Mouse (Mus musculus) small intestine, adult 2 months (tissue): ENCODE measurements at regions not wholly inside any gene's neighbourhood (a gene's known extent, or its start where the extent isn't known, plus 50 kb on each side); places are given as distances from the start of the nearest gene placed in this dataset.

Source experiments
- H3K27ac ChIP-seq: fragments of 200-500 bp; 2 replicates; pipeline ENCODE4 v1.5.1; 2012; ENCODE audit warnings: low read depth, low read length, control low read depth, inconsistent platforms; ENCODE audit not compliant: insufficient read depth
- H3K27me3 ChIP-seq: fragments of 200-500 bp; 2 replicates; pipeline ENCODE4 v1.6.1; 2012; ENCODE audit warnings: mild to moderate bottlenecking, moderate library complexity, low read length, inconsistent platforms; ENCODE audit not compliant: control insufficient read depth, insufficient read depth
- H3K36me3 ChIP-seq: fragments of 200-500 bp; 2 replicates; pipeline ENCODE4 v1.6.1; 2012; ENCODE audit warnings: mild to moderate bottlenecking, low read length, control low read depth, inconsistent platforms; ENCODE audit not compliant: control insufficient read depth, insufficient read depth
- H3K4me1 ChIP-seq: fragments of 200-500 bp; 2 replicates; pipeline ENCODE4 v1.6.1; 2012; ENCODE audit warnings: low read length, inconsistent platforms, mixed read lengths; ENCODE audit not compliant: control insufficient read depth, insufficient read depth, insufficient read length
- H3K4me3 ChIP-seq: fragments of 200-500 bp; 2 replicates; pipeline ENCODE4 v1.5.1; 2012; ENCODE audit warnings: low read depth, mild to moderate bottlenecking, control low read depth, inconsistent platforms, low read length, moderate library complexity
- CTCF ChIP-seq: fragments of 200-500 bp; IDR thresholded peaks from 2 replicates; pipeline ENCODE4 v1.5.1; 2012; ENCODE audit warnings: low read depth, mild to moderate bottlenecking, control low read depth, inconsistent platforms, low read length, moderate library complexity, mixed read lengths; ENCODE audit not compliant: insufficient replicate concordance, insufficient read length; ENCODE audit errors: extremely low read depth
- POLR2A ChIP-seq: fragments of 200-500 bp; IDR thresholded peaks from 2 replicates; pipeline ENCODE4 v1.6.1; 2012; ENCODE audit warnings: low read depth, mild to moderate bottlenecking, control low read depth, inconsistent platforms, low read length, moderate library complexity
- WGBS: fragments of 180-500 bp; shearing (Covaris S2); methylation state at CpG from one replicate; pipeline ENCODE4 v1.1.7; 2018; 5-methylcytosine and 5-hydroxymethylcytosine counted together

GRCm38 (mm10) chr16:9113801-9114200, 283.9 kb downstream of the 1810013L24Rik start:
- Histone ChIP-seq H3K27me3 (no peaks in the 10 kb centered on the region), H3K4me1 (no peaks in the 10 kb centered on the region), H3K4me3 (no peak overlapping the region), H3K36me3 (no peaks in the 10 kb centered on the region), H3K27ac (no peak overlapping the region)
- 89% methylated on average over 3 of the region's 3 CpGs for WGBS
- TF ChIP-seq CTCF (no peak), POLR2A (no peak)

GRCm38 (mm10) chr16:9115548-9115947, 285.6 kb downstream of the 1810013L24Rik start:
- TF ChIP-seq POLR2A (no peak), CTCF (no peak)
- WGBS: 45% methylated on average over 5 of the region's 5 CpGs
- H3K27me3 ChIP-seq: no peaks in the 10 kb centered on the region
- H3K4me3 ChIP-seq: no peak overlapping the region
- H3K4me1 ChIP-seq: no peaks in the 10 kb centered on the region
- H3K36me3 ChIP-seq: no peaks in the 10 kb centered on the region
- H3K27ac ChIP-seq: no peak overlapping the region

GRCm38 (mm10) chr16:9121581-9121980, 291.7 kb downstream of the 1810013L24Rik start:
- no peaks in the 10 kb centered on the region for H3K36me3 ChIP-seq
- H3K27ac ChIP-seq: no peak overlapping the region
- no peak overlapping the region for H3K4me3 ChIP-seq
- TF ChIP-seq CTCF: no peak
- TF ChIP-seq POLR2A: no peak
- 82% methylated on average over 2 of the region's 2 CpGs for WGBS
- H3K27me3 ChIP-seq: no peaks in the 10 kb centered on the region
- no peaks in the 10 kb centered on the region for H3K4me1 ChIP-seq

GRCm38 (mm10) chr16:9132113-9132512, 302.2 kb downstream of the 1810013L24Rik start:
- no peak for TF ChIP-seq POLR2A
- TF ChIP-seq CTCF: no peak
- H3K36me3 ChIP-seq: no peaks in the 10 kb centered on the region
- H3K27me3 ChIP-seq: no peaks in the 10 kb centered on the region
- H3K4me3 ChIP-seq: no peak overlapping the region
- 63% methylated on average over 3 of the region's 3 CpGs for whole genome bisulfite sequencing
- no peak overlapping the region for H3K27ac ChIP-seq
- no peaks in the 10 kb centered on the region for H3K4me1 ChIP-seq

- no peak for TF ChIP-seq POLR2A
- no peak for TF ChIP-seq CTCF
- H3K36me3 ChIP-seq: no peaks in the 10 kb centered on the region
Observed at GRCm38 (mm10) chr16:9132778-9133177, 302.9 kb downstream of the 1810013L24Rik start.

GRCm38 (mm10) chr16:9135377-9135776, 305.5 kb downstream of the 1810013L24Rik start:
- Histone ChIP-seq H3K4me3 (no peak overlapping the region), H3K36me3 (no peaks in the 10 kb centered on the region), H3K4me1 (no peaks in the 10 kb centered on the region), H3K27me3 (no peaks in the 10 kb centered on the region), H3K27ac (no peak overlapping the region)
- WGBS: 65% methylated on average over 8 of the region's 8 CpGs
- TF ChIP-seq CTCF (no peak), POLR2A (no peak)

More at GRCm38 (mm10) chr16:9132778-9133177, 302.9 kb downstream of the 1810013L24Rik start:
- H3K27me3 ChIP-seq: no peaks in the 10 kb centered on the region
- no peak overlapping the region for H3K27ac ChIP-seq
- H3K4me1 ChIP-seq: no peaks in the 10 kb centered on the region
- no peak overlapping the region for H3K4me3 ChIP-seq

- Histone ChIP-seq H3K27me3 (no peaks in the 10 kb centered on the region), H3K27ac (no peak overlapping the region), H3K4me1 (no peaks in the 10 kb centered on the region), H3K36me3 (no peaks in the 10 kb centered on the region), H3K4me3 (no peak overlapping the region)
- TF ChIP-seq CTCF (no peak), POLR2A (no peak)
- WGBS: 44% methylated on average over 8 of the region's 8 CpGs
Observed at GRCm38 (mm10) chr16:9138552-9139224, 308.8 kb downstream of the 1810013L24Rik start.
